Mouse (Mus musculus): ENCODE measurements around the gene Arpc4.

- TF ChIP-seq CTCF (IDR thresholded peaks at IDR 0.05; ENCODE audit: low read depth, low read length): no peak
- no peak for TF ChIP-seq POLR2A (IDR thresholded peaks at IDR 0.05; ENCODE audit: borderline replicate concordance, low read depth, low read length)
Observed at GRCm38 (mm10) chr6:113364518-113365135, 13.3 kb upstream of the Arpc4 start.
